Mouse (Mus musculus): Measurements from ENCODE around the gene Gm20532.

DNA sequence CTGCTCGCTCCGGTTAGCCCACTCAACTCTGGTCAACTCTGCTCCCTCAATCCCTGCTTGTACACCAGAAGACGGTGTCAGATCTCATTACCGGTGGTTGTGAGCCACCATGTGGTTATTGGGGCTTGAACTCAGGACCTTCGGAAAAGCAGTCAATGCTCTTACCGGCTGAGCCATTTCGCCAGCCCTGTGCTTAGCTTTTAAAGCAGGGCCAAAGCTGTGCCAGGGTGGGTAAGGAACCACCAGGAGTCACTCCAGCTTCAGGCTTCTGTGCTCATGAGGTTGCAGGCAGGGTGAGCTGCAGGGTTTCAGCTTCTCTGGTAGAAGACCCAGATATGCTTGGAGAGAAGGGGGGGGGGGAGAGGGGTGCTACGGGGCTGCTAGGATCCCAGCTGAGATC, 18.9 kb downstream of the Gm20532 start:
- no peak for TF ChIP-seq CTCF (IDR thresholded peaks at IDR 0.05; ENCODE audit: borderline replicate concordance, insufficient read depth, low read length)
- TF ChIP-seq POLR2A (IDR thresholded peaks at IDR 0.05; ENCODE audit: low read depth, low read length): no peak

Data from embryonic fibroblast, embryonic 13.5 days (primary cell).